Mouse (Mus musculus): Measurements from ENCODE around the gene Secisbp2.

DNA sequence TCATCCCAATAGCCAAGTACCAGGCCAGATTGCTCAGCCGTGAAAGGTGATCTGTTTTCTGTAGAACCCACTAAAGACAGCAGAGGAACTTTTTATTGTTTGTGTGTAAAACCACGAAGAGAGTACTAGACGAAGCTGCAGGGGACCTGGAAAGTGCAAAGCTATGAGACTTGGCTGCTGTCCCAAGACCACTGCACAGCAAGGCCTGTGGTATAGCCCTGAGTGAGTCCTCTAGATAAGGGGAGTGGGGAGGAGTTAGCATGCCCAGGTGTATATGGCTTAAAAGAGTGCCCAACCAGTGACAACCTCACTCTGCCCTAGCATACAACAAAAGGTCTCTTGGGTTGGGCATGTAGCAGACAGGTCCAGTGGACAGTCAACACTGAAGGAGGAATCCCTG lies 37.2 kb downstream of the Secisbp2 start:
- no peak for TF ChIP-seq CTCF (IDR thresholded peaks at IDR 0.05; ENCODE audit: borderline replicate concordance, insufficient read depth, low read length)
- no peak for TF ChIP-seq POLR2A (IDR thresholded peaks at IDR 0.05; ENCODE audit: low read depth, low read length)
